Mouse (Mus musculus): ENCODE data around the gene Prph2.

- TF ChIP-seq CTCF (IDR thresholded peaks at IDR 0.05; ENCODE audit: low read depth, low read length) (no peak), GATA2 (IDR thresholded peaks at IDR 0.05; ENCODE audit: borderline replicate concordance, low read depth, low read length) (no peak), TAL1 (conservative IDR thresholded peaks at IDR 0.05; ENCODE audit: low read depth, low read length) (no peak), GATA1 (IDR thresholded peaks at IDR 0.05; ENCODE audit: borderline replicate concordance, low read length) (no peak)
Observed at GRCm38 (mm10) chr17:46958045-46958444, 47.8 kb downstream of the Prph2 start.
